ENCODE assay signal across 9 mouse cellular contexts in the genomic region with DNA sequence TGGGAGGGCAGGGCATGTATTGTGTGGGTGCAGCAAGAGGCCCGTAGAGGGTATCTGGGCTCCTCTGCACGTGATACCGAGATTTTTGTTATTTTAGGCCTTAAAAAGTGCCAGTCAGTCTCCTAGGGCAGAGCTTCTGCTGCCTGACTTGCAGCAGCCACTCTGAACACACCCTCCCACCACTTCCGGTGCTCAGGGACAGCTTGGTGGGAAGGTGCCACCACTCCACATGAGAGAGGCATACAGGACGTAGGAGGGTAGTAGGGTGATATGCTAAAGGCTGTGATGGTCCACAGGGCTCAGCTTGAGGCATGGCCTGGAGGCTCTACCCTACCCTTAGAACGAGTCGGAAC. TPM values are rescaled to one million over a fixed set of nuclear protein-coding genes. Genes with fewer than 3 reads are reported as not detected.
DNase-seq lines count a peak whose midpoint lies in the region; ATAC-seq and TF ChIP-seq lines count a peak whose summit lies in the region.
"Had no signal": no experiment of that assay in that cellular context is flagged by ENCODE, and none has a peak within 500 bp of the region (broad histone marks: within the 10 kb centered on the region; RNA-seq: fewer than 3 reads in every experiment).

No protein-coding gene starts in this region.

- TF ChIP-seq EP300 in lung, postnatal 0 days (IDR thresholded peaks at IDR 0.05): no peak

- peak overlapping the region; percentile 70 for H3K4me3 ChIP-seq in embryonic facial prominence, embryonic 15.5 days (replicated peaks)
- peak overlapping the region; percentile 58 for H3K4me3 ChIP-seq in intestine, embryonic 14.5 days (ENCODE audit: low read depth, low read length)
- peak overlapping the region; percentile 47 for H3K4me3 ChIP-seq in lung, postnatal 0 days (ENCODE audit: low read depth, low read length)

- no peaks in the 10 kb centered on the region for H3K36me3 ChIP-seq in embryonic facial prominence, embryonic 15.5 days
- H3K36me3 ChIP-seq in intestine, embryonic 14.5 days (ENCODE audit: control insufficient read depth, insufficient read depth, low read length): no peaks in the 10 kb centered on the region
- H3K36me3 ChIP-seq in lung, postnatal 0 days (ENCODE audit: insufficient read depth, low read length): no peaks in the 10 kb centered on the region

- no peak overlapping the region; the same call in 1 of the 2 replicates for H3K9ac ChIP-seq in embryonic facial prominence, embryonic 15.5 days
- H3K9ac ChIP-seq in intestine, embryonic 14.5 days (ENCODE audit: low read length): peak overlapping the region; percentile 55
- no peak overlapping the region for H3K9ac ChIP-seq in lung, postnatal 0 days (replicated peaks; ENCODE audit: low read depth)

- DNase-seq in right cerebral cortex, adult 18-20 months: peak; percentile 90
- no peak for DNase-seq in right cerebral cortex, postnatal 4 days
- no peak for DNase-seq in intestine, embryonic 14.5 days (ENCODE audit: low spot score)
- no peak for DNase-seq in lung, postnatal 0 days (ENCODE audit: low spot score)
- peak; percentile 69 for DNase-seq in right cerebral cortex, postnatal 25 days
- no peak for DNase-seq in kidney, adult 9 months
- DNase-seq in gastrocnemius, postnatal 14 days: no peak

- peaks cover 14% of the 10 kb centered on the region for H3K4me1 ChIP-seq in embryonic facial prominence, embryonic 15.5 days
- H3K4me1 ChIP-seq in intestine, embryonic 14.5 days (replicated peaks; ENCODE audit: control insufficient read depth, insufficient read depth, low read length): peaks cover 14% of the 10 kb centered on the region
- peaks cover 5% of the 10 kb centered on the region; the same call in 1 of the 2 replicates for H3K4me1 ChIP-seq in lung, postnatal 0 days (ENCODE audit: insufficient read depth, low read depth, low read length)

- H3K9me3 ChIP-seq in embryonic facial prominence, embryonic 15.5 days (replicated peaks): no peaks in the 10 kb centered on the region
- no peaks in the 10 kb centered on the region for H3K9me3 ChIP-seq in intestine, embryonic 14.5 days (ENCODE audit: control insufficient read depth, low read length)
- H3K9me3 ChIP-seq in lung, postnatal 0 days (ENCODE audit: low read length): no peaks in the 10 kb centered on the region

- H3K27me3 ChIP-seq in embryonic facial prominence, embryonic 15.5 days: no peaks in the 10 kb centered on the region
- no peaks in the 10 kb centered on the region for H3K27me3 ChIP-seq in intestine, embryonic 14.5 days (replicated peaks; ENCODE audit: control insufficient read depth, insufficient read depth, low read length)
- no peaks in the 10 kb centered on the region for H3K27me3 ChIP-seq in lung, postnatal 0 days (replicated peaks; ENCODE audit: insufficient read depth, low read length)

- TF ChIP-seq CTCF in lung, postnatal 0 days (IDR thresholded peaks at IDR 0.05): no peak

- 0 out of 2 replicates have a peak, but pooled peaks have one; percentile 15 for ATAC-seq in embryonic facial prominence, embryonic 15.5 days (ENCODE audit: insufficient number of reproducible peaks, low FRiP score, low TSS enrichment, low read depth)
- ATAC-seq in intestine, embryonic 14.5 days (replicated peaks; ENCODE audit: low FRiP score, low TSS enrichment, low read depth): no peak
- peak; percentile 23 for ATAC-seq in lung, postnatal 0 days

- 25% methylated on average over 7 of the region's 7 CpGs for WGBS in embryonic facial prominence, embryonic 15.5 days
- 38% methylated on average over 7 of the region's 7 CpGs for WGBS in intestine, embryonic 14.5 days
- 22% methylated on average over 7 of the region's 7 CpGs for WGBS in lung, postnatal 0 days

- intact Hi-C loops in gastrocnemius, postnatal 14 days (cut with DNase I; ENCODE audit: low total_unique reads): no loop called here

- peak overlapping the region; percentile 92 for H3K4me2 ChIP-seq in embryonic facial prominence, embryonic 15.5 days (replicated peaks)
- H3K4me2 ChIP-seq in intestine, embryonic 14.5 days (ENCODE audit: low read length): peak overlapping the region; percentile 84
- H3K4me2 ChIP-seq in lung, postnatal 0 days (replicated peaks; ENCODE audit: low read depth, low read length): peak overlapping the region; percentile 88

- no peak overlapping the region for H3K27ac ChIP-seq in embryonic facial prominence, embryonic 15.5 days (replicated peaks)
- no peak overlapping the region for H3K27ac ChIP-seq in intestine, embryonic 14.5 days (ENCODE audit: low read depth)
- no peak overlapping the region for H3K27ac ChIP-seq in lung, postnatal 0 days (ENCODE audit: low read length)
- H3K27ac ChIP-seq: heart, adult 2 months had no signal

RNA-seq across cellular contexts. Expression of gene Fam168b, which starts 40.6 kb away (rescaled TPM):
- 75.6 and 78.0 TPM in 2 replicates for polyA plus RNA-seq in embryonic facial prominence, embryonic 15.5 days (2015; fragmentation: Nextera tagmentation; extraction: Ambion mirVana)
- 68.0 and 68.6 TPM in 2 replicates for polyA plus RNA-seq in intestine, embryonic 14.5 days (2014; fragmentation: Nextera tagmentation; extraction: Ambion mirVana)
- polyA plus RNA-seq in lung, postnatal 0 days (2015; fragmentation: Nextera tagmentation; extraction: Ambion mirVana): 29.3 and 31.8 TPM in 2 replicates
- total RNA-seq in gastrocnemius, postnatal 14 days (2021): 10 to 100 TPM; 35.2 to 39.5 TPM

RNA-seq across cellular contexts. Expression of gene Plekhb2, which starts 47.5 kb away (rescaled TPM):
- 18.8 and 19.1 TPM in 2 replicates for polyA plus RNA-seq in embryonic facial prominence, embryonic 15.5 days (2015; fragmentation: Nextera tagmentation; extraction: Ambion mirVana)
- 47.5 and 56.1 TPM in 2 replicates for polyA plus RNA-seq in intestine, embryonic 14.5 days (2014; fragmentation: Nextera tagmentation; extraction: Ambion mirVana)
- 71.1 and 79.8 TPM in 2 replicates for polyA plus RNA-seq in lung, postnatal 0 days (2015; fragmentation: Nextera tagmentation; extraction: Ambion mirVana)
- 10 to 100 TPM; 21.8 to 23.8 TPM for total RNA-seq in gastrocnemius, postnatal 14 days (2021)

Comparison
In these comparisons a context has a peak if more than half of its experiments do, and no peak if none do; other contexts are left out.
1. DNase-seq: peak in right cerebral cortex, adult 18-20 months (single experiment) and right cerebral cortex, postnatal 25 days (single experiment); none in right cerebral cortex, postnatal 4 days (single experiment), intestine, embryonic 14.5 days (single experiment), lung, postnatal 0 days (single experiment), kidney, adult 9 months (single experiment) and gastrocnemius, postnatal 14 days (single experiment).
2. Peak in every context shown above with its lines, with median percentiles within 50 percentile points of each other: H3K4me2 ChIP-seq and H3K4me3 ChIP-seq.